Mouse (Mus musculus) ES-Bruce4 (cell line): ENCODE results near the gene Krt32. TPM values are rescaled to one million over a fixed set of nuclear protein-coding genes. Genes with fewer than 3 reads are reported as not detected.

Source experiments
- H3K27ac ChIP-seq: 2 replicates; pipeline ENCODE4 v1.5.1; 2012; ENCODE audit warnings: low read length, inconsistent platforms; ENCODE audit not compliant: insufficient read depth
- H3K27me3 ChIP-seq: 2 replicates; pipeline ENCODE4 v1.6.1; 2012; ENCODE audit warnings: mild to moderate bottlenecking, low read length, inconsistent platforms; ENCODE audit not compliant: control insufficient read depth, poor library complexity, insufficient read depth, severe bottlenecking
- H3K36me3 ChIP-seq: 2 replicates; pipeline ENCODE4 v1.6.1; 2012; ENCODE audit warnings: inconsistent platforms, mild to moderate bottlenecking, low read length, moderate library complexity; ENCODE audit not compliant: control insufficient read depth, poor library complexity, insufficient read depth, severe bottlenecking
- H3K4me1 ChIP-seq: one replicate; pipeline ENCODE4 v1.8.1; 2011; ENCODE audit warnings: low read length; ENCODE audit not compliant: control insufficient read depth, insufficient read depth
- H3K4me3 ChIP-seq: 2 replicates; pipeline ENCODE4 v1.5.1; 2011; ENCODE audit warnings: low read depth, mild to moderate bottlenecking, low read length
- H3K9ac ChIP-seq: 2 replicates; pipeline ENCODE4 v1.6.1; 2012; ENCODE audit warnings: low read depth, mild to moderate bottlenecking, inconsistent platforms; ENCODE audit not compliant: poor library complexity, severe bottlenecking
- H3K9me3 ChIP-seq: replicated peaks from 2 replicates; pipeline ENCODE4 v1.6.1; 2012; ENCODE audit warnings: mild to moderate bottlenecking, low read length, inconsistent platforms; ENCODE audit not compliant: control insufficient read depth, poor library complexity, insufficient read depth, severe bottlenecking
- CTCF ChIP-seq: IDR thresholded peaks from one replicate; pipeline ENCODE4 v1.8.1; 2011; ENCODE audit warnings: low read depth, low read length
- EP300 ChIP-seq: IDR thresholded peaks from 2 replicates; pipeline ENCODE4 v1.6.1; 2011; ENCODE audit warnings: low read depth, low read length; ENCODE audit not compliant: insufficient read depth
- POLR2A ChIP-seq: IDR thresholded peaks from one replicate; pipeline ENCODE4 v1.8.1; 2011; ENCODE audit warnings: low read length; ENCODE audit not compliant: insufficient read depth
- polyA plus RNA-seq: library from polyadenylated mRNA; stranded (reverse); fragments of >200 nt; gene quantifications from 2 replicates; pipeline ENCODE4 v1.2.4, GENCODE M21; 2011; ENCODE audit warnings: low read depth; ENCODE audit not compliant: missing spikeins, insufficient read depth, insufficient read length

Krt32 gene
- polyA plus RNA-seq: not detected in 2 replicates

DNA sequence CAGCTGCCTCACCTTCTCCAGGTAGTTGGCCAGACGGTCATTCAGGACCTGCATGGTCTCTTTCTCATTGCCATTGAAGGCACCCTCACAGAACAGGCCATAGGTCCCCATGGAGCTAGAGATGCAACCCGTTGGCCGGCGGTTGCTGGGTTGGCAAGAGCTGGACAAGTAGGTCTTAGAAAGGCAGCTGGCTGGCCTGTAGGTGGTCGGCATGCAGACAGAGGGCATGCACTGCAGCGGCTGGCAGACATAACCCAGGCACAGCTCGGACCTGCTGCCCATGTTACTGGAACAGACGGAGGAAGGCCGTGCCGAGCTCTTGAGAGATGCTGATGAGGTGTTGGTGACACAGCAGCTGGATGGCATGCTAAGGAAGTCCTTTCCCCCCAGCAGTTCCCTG lies at the start of gene Krt32:
Gene Krt32 (minus strand): TSS at position 366 of the 400 bp plus-strand sequence.
- TF ChIP-seq EP300: no peak
- TF ChIP-seq POLR2A: no peak
- no peak for TF ChIP-seq CTCF
- Histone ChIP-seq H3K9me3 (no peaks in the 10 kb centered on the region), H3K27ac (no peak within 1 kb of the TSS), H3K4me1 (no peaks in the 10 kb centered on the region), H3K36me3 (no peaks in the 10 kb centered on the region), H3K4me3 (no peak within 1 kb of the TSS), H3K9ac (no peak within 1 kb of the TSS), H3K27me3 (no peaks in the 10 kb centered on the region)

DNA sequence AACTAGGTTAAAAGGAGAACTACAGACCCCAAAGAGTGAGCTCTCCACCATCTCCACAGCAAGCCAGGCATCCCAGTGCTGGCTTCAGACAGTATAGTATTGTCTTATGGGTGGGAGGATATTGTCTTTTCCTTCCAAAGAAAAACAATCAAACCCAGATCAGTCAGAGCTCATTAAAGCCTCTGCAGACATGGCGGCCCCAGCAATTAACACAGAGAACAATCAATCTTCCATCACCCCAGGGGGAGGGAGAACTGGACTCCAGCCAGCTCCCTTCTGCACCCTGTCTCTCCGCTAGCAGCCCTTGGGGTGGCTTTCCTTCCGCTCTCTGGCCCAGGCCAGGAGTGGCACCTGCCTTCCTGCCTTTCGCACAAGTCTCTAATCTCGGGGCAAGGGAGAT lies 49.7 kb upstream of the Krt32 start:
- Histone ChIP-seq H3K27me3 (no peaks in the 10 kb centered on the region), H3K9ac (no peak overlapping the region), H3K27ac (no peak overlapping the region), H3K9me3 (no peaks in the 10 kb centered on the region), H3K36me3 (no peaks in the 10 kb centered on the region), H3K4me3 (no peak overlapping the region), H3K4me1 (no peaks in the 10 kb centered on the region)
- TF ChIP-seq POLR2A: no peak
- TF ChIP-seq CTCF: no peak
- no peak for TF ChIP-seq EP300

DNA sequence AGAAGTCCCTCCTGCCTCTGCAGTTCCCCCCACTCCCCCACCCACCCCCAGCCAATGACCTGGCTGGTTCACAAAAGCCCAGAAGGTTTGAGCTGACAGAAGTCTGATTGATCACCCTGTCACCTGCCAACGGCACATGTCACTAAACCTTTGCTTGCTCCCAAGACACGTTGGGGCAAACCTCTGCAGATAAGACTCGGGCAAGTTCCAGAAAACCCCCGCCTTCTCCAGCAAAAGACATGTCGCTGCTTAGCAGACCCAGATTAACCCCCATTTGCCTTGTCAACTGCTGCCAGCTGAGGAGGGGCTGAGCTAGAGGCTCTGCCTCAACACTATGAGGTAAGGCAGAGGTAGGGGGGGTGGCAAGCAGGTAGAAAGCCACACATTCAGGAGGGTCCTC lies 48.5 kb upstream of the Krt32 start:
- Histone ChIP-seq H3K36me3 (no peaks in the 10 kb centered on the region), H3K27me3 (no peaks in the 10 kb centered on the region), H3K4me1 (no peaks in the 10 kb centered on the region), H3K9ac (no peak overlapping the region), H3K9me3 (no peaks in the 10 kb centered on the region), H3K4me3 (no peak overlapping the region), H3K27ac (no peak overlapping the region)
- TF ChIP-seq POLR2A: no peak
- TF ChIP-seq EP300: no peak
- no peak for TF ChIP-seq CTCF

DNA sequence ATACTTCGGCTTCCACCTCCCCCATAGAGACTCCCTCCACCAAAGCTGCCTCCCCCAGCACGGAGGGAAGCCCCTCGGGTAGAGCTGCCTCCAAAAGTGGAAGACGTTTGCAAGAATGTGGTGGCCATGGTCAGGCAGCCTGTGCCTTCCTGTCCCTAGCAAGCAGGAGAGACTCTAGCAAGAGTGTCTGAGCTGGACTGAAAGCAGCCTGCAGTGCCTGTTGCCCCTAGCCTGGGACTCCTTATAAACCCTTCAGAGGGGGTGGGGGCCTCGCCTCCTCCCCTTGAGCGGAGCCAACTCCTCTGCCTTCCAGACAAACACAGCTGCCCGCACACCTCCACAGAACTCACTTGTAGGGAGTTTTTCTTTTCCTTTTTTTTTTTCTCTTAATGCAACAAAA lies 47.7 kb upstream of the Krt32 start, which contains the start of gene Krt15:
Gene Krt15 (minus strand): TSS at position 198 of the 400 bp plus-strand sequence.
- Histone ChIP-seq H3K27me3 (no peaks in the 10 kb centered on the region), H3K4me1 (no peaks in the 10 kb centered on the region), H3K9me3 (no peaks in the 10 kb centered on the region), H3K27ac (no peak within 1 kb of the TSS), H3K36me3 (no peaks in the 10 kb centered on the region), H3K9ac (no peak within 1 kb of the TSS), H3K4me3 (no peak within 1 kb of the TSS)
- TF ChIP-seq EP300 (no peak), POLR2A (no peak), CTCF (no peak)

DNA sequence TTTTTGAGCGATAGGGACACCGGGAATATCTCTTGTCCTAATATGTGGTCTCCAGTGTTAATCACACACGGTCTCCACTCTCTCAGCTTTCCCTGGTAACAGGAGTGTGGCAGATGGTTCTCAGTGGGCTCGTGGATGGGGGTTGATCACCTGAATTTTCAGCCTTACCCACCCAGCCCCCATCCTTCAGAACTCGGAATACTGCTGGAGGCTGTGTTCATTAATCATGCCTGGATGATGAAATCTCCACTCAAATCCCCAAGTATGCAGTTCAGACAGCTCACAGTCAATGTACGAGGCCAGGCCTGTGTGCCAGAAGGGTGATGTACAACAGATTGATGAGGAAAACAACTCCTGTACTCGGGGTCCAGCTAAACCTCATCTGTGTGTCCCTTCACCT lies 36.9 kb upstream of the Krt32 start:
- 0 out of 2 replicates have a peak, but pooled peaks cover 4% of the 10 kb centered on the region for H3K9me3 ChIP-seq

DNA sequence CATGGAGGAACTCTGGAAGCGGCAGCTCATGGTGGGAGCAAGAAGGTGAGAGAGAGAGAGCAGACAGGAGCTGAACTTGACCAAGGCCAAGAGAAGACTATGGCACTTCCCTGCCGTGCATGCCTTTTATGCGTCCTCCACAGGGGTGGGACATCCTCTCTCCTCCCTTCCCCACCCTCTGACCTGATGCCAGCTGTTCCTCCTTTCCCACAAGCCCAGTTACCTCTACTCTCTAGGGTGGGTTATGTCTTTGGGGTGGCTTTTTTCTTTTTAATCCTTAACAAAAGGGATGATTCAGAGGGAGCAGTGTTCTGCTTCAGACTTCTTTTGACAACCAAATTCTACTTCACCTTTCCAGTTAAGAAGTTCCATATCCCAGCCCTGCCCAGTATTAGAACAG lies 33.4 kb upstream of the Krt32 start, which contains the start of gene Krt13:
Gene Krt13 (minus strand): TSS at position 101 of the 400 bp plus-strand sequence.
- TF ChIP-seq CTCF: no peak
- TF ChIP-seq POLR2A: no peak
- no peak for TF ChIP-seq EP300
- Histone ChIP-seq H3K4me3 (no peak within 1 kb of the TSS), H3K4me1 (no peaks in the 10 kb centered on the region), H3K36me3 (no peaks in the 10 kb centered on the region), H3K27ac (no peak within 1 kb of the TSS), H3K9me3 (0 out of 2 replicates have a peak, but pooled peaks cover 4% of the 10 kb centered on the region), H3K27me3 (no peaks in the 10 kb centered on the region), H3K9ac (no peak within 1 kb of the TSS)

More for the DNA sequence above, 36.9 kb upstream of the Krt32 start:
- Histone ChIP-seq H3K9ac (no peak overlapping the region), H3K4me1 (no peaks in the 10 kb centered on the region), H3K36me3 (no peaks in the 10 kb centered on the region), H3K4me3 (no peak overlapping the region), H3K27ac (no peak overlapping the region), H3K27me3 (no peaks in the 10 kb centered on the region)
- no peak for TF ChIP-seq EP300
- TF ChIP-seq POLR2A: no peak
